Mouse (Mus musculus): ENCODE measurements at regions not wholly inside any gene's neighbourhood (a gene's known extent, or its start where the extent isn't known, plus 50 kb on each side); places are given as distances from the start of the nearest gene placed in this dataset.

DNA sequence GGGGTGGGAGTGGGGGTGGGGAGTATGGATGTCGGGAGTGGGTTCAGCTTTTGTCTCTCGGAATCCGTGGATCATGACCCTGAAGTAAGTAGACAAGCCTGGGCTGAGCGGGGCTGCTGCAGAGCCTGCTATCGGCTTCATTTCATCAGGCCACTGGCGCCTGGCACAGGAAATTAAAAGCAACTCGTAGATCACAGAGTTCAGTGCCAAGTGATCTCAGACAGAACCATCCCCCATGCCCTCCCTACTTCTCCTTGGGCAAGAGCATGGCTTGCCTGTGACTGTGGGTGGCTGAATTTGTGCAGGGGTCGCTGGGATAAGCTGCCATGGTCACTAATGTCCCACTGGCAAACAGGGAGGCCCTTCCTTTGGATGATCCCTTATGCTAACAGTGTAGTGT, 161.3 kb upstream of the Il12b start:
- TF ChIP-seq POLR2A (IDR thresholded peaks at IDR 0.05; ENCODE audit: borderline replicate concordance, extremely low read depth, insufficient read depth, insufficient read length, poor library complexity, severe bottlenecking) (no peak), CTCF (IDR thresholded peaks at IDR 0.05; ENCODE audit: borderline replicate concordance, extremely low read depth, insufficient read depth, insufficient read length) (no peak)
- no peak for DNase-seq (ENCODE audit: low read depth)

DNA sequence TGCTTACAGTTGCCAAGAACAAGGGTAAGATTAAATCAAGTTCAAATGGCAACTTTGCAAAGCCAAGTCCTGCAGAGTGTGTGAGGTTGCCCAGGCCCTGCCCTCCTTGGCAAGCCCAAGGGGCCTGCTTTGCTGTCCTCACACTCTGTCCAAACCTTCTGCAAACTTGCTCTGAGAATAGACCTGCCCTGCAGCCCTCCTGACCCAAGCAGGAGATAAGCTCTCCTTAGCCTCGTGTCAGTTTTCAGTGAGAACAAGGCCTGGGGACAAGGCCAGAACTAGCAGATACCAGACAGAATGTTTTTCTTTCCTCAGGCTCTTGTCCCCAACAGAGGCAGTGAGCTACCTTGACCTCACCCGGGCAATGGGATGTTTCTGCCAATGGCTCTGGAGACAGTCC, 156.7 kb upstream of the Il12b start:
- TF ChIP-seq CTCF (IDR thresholded peaks at IDR 0.05; ENCODE audit: borderline replicate concordance, extremely low read depth, insufficient read depth, insufficient read length) (no peak), POLR2A (IDR thresholded peaks at IDR 0.05; ENCODE audit: borderline replicate concordance, extremely low read depth, insufficient read depth, insufficient read length, poor library complexity, severe bottlenecking) (no peak)

DNA sequence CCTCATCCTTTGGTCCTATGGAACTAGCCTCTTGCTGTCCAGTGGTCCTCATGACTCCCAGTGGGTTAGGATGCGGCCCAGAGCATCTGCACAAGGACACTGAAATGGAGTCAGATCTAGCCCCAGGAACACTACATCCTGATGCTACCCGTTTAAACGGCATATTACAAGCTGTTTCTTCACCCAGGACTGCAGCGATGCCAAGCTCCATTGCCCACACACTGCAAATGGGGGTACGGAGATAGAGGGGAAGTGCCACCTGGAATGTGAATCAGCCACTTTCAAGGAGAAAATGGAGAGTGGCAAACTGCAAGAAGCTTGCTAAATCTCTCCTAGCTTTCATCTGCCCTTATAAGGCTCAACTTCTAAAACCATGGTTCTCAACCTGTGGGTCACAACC, 148.0 kb upstream of the Il12b start:
- no peak for DNase-seq (ENCODE audit: low read depth)

More for the DNA sequence above, 156.7 kb upstream of the Il12b start:
- DNase-seq (ENCODE audit: low read depth): no peak

DNA sequence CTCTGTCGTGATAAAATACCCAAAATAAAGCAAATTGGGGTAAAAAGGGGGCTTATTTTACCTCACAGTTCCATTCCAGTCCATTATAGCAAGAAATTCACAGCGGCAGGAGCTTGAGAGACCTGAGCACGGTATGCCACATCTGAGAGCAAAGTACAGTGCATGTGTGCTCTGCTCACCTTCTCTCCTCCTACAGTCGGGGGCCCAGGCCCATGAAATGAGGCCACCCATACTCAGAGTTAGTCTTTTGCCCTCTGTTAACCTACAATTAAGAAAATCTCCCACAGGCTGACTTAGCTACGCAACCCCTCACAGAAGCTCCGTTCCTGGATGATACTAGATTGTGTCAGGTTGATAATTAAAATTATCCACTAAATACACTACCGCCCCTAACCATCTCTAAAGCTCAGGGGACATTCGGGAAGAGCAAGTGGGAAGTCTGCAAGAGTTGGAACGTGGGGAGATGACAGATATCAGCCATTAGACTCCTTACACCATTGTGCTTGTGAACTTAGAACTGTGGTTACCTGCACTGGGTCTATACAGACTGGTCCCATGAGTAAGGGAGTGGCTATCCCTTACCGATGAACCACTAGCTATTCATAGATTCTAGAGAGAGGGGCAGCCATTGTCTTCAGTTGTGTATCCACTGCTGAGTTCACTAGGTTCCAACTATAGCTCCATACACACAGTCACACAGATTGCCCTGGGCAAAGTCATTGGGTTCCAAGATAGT, 139.3 kb upstream of the Il12b start:
- no peak for TF ChIP-seq POLR2A (IDR thresholded peaks at IDR 0.05; ENCODE audit: borderline replicate concordance, extremely low read depth, insufficient read depth, insufficient read length, poor library complexity, severe bottlenecking)
- no peak for TF ChIP-seq CTCF (IDR thresholded peaks at IDR 0.05; ENCODE audit: borderline replicate concordance, extremely low read depth, insufficient read depth, insufficient read length)
- DNase-seq (ENCODE audit: low read depth): no peak

More for the DNA sequence above, 148.0 kb upstream of the Il12b start:
- TF ChIP-seq CTCF (IDR thresholded peaks at IDR 0.05; ENCODE audit: borderline replicate concordance, extremely low read depth, insufficient read depth, insufficient read length) (no peak), POLR2A (IDR thresholded peaks at IDR 0.05; ENCODE audit: borderline replicate concordance, extremely low read depth, insufficient read depth, insufficient read length, poor library complexity, severe bottlenecking) (no peak)

DNA sequence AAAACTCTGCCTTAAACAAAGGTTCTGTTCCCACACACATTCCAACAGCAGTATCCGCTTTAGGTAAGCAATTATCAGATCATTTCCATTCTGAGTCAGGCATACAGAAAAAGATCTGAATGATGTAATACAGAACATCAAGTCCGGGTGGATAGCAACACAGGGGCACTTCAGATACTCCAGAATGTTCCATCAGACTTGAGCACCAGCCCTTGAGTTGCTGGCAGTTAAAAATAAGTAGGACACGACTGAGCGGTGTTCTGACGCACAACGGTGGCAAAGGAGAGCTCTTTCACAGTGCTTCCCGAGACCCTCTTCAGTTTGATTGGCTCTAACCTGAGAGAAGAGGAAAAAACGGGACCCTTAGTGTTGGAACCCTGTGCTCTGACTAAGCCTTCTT, 138.2 kb upstream of the Il12b start:
- no peak for TF ChIP-seq POLR2A (IDR thresholded peaks at IDR 0.05; ENCODE audit: borderline replicate concordance, extremely low read depth, insufficient read depth, insufficient read length, poor library complexity, severe bottlenecking)
- no peak for TF ChIP-seq CTCF (IDR thresholded peaks at IDR 0.05; ENCODE audit: borderline replicate concordance, extremely low read depth, insufficient read depth, insufficient read length)
- DNase-seq (ENCODE audit: low read depth): no peak

DNA sequence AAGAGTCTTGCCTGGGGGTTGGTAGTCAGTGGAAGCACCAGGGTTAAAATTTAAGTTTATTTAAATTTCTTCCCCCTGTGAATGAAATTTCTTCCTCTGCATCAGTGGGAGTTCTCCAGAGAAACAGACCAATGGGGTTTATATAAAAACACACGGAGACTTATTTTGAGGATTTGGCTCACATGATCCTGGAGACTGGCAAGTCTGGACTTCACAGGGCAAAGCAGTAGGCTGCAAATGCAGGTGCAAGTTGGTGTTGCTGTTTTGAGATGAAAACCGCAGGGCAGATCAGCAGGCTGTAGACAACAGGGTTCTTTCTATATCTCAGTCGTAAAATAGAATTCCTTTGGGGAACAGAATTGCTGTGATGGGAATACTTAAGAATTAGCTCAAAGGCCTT, 137.3 kb upstream of the Il12b start:
- TF ChIP-seq POLR2A (IDR thresholded peaks at IDR 0.05; ENCODE audit: borderline replicate concordance, extremely low read depth, insufficient read depth, insufficient read length, poor library complexity, severe bottlenecking): no peak
- TF ChIP-seq CTCF (IDR thresholded peaks at IDR 0.05; ENCODE audit: borderline replicate concordance, extremely low read depth, insufficient read depth, insufficient read length): no peak
- no peak for DNase-seq (ENCODE audit: low read depth)

DNA sequence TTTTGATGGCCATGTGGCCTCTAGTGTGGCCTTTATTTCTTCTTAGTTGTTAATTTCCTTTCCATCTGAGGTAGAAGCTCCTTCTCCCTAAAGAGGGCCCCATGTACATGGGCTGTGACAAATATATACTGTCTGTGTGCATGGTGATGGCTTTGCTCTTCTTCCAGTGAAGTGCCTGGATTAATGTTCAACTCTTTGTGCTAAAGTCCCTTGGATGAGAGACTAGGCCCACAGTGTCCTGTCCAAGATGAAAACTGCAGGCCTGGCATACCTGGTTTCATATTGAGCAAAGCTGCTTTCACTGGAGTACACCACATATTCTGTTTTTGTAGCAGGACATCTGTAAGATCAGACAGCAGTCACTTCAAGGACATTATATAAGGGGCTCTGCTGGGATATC, 127.6 kb upstream of the Il12b start:
- DNase-seq (ENCODE audit: low read depth): no peak
- TF ChIP-seq POLR2A (IDR thresholded peaks at IDR 0.05; ENCODE audit: borderline replicate concordance, extremely low read depth, insufficient read depth, insufficient read length, poor library complexity, severe bottlenecking): no peak
- no peak for TF ChIP-seq CTCF (IDR thresholded peaks at IDR 0.05; ENCODE audit: borderline replicate concordance, extremely low read depth, insufficient read depth, insufficient read length)

DNA sequence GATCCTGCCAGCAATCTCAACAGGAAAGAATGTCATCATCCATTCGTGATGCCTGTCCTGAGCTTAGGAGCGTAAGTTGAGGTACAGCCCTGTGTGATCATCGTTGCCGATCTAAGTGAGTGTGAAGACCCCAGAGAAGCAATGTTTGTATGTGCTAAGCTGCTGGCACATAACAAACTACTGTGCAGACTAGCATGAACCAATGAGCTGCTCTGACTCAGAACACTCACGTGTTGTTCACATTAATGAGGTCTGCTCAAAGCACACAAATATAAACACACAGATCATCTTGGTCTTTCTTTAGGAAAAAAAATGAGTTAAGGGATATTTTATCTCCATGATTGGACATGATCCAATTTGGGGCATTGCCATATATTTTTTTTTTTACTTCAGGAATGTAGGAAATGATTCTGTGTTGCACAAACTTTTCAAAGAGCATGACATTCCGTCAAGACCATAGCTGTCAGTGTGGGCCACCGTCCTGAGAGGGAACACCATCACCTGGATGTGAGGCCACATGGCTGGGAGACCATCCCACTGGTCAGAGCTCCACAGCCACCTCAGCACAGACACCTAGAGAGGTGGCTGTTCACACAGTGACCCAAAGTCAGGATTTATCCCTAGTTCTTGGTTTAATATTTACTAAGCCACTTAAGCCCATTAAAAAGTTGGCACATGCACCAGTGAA, 121.2 kb upstream of the Il12b start:
- no peak for TF ChIP-seq POLR2A (IDR thresholded peaks at IDR 0.05; ENCODE audit: borderline replicate concordance, extremely low read depth, insufficient read depth, insufficient read length, poor library complexity, severe bottlenecking)
- DNase-seq (ENCODE audit: low read depth): no peak

DNA sequence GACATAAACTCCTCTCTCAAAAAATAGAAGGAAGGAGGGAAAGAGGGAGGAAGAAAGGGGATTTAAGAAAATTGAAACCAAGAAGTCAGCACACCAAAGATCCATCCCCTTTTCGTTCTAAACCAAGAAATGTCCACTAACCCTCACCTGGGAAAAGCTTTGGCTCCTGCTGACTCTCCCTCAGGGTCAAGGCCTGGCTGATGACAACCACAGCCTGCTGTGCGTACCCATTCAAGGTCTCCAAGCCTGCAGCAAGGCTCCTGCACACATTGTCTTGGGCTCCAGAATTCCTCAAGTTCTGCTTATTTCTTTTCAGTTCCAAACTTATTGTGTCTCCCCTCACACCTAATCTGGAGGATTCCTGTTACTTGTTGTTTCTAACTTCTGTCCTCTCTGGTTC, 113.9 kb upstream of the Il12b start:
- TF ChIP-seq POLR2A (IDR thresholded peaks at IDR 0.05; ENCODE audit: borderline replicate concordance, extremely low read depth, insufficient read depth, insufficient read length, poor library complexity, severe bottlenecking): no peak
- no peak for TF ChIP-seq CTCF (IDR thresholded peaks at IDR 0.05; ENCODE audit: borderline replicate concordance, extremely low read depth, insufficient read depth, insufficient read length)
- no peak for DNase-seq (ENCODE audit: low read depth)

DNA sequence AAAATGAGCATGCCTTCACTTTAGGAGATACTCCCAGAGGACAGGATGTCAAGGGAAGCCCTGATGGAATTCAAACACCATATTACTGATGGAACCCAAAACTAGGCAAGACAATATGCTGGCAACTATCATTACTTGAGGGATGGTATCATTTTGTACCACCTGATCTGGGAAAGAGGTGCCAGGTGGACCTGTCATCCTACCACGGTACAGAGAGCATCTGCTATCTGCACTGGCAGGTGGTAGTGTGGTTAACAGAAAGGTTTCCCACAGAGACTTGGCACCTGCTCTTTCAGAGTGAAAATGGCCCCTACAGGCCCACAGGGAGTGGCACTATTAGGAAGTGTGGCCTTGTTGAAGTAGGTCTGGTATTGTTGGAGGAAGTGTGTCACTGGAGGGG, 111.0 kb upstream of the Il12b start:
- no peak for DNase-seq (ENCODE audit: low read depth)
- TF ChIP-seq CTCF (IDR thresholded peaks at IDR 0.05; ENCODE audit: borderline replicate concordance, extremely low read depth, insufficient read depth, insufficient read length): no peak
- no peak for TF ChIP-seq POLR2A (IDR thresholded peaks at IDR 0.05; ENCODE audit: borderline replicate concordance, extremely low read depth, insufficient read depth, insufficient read length, poor library complexity, severe bottlenecking)

DNA sequence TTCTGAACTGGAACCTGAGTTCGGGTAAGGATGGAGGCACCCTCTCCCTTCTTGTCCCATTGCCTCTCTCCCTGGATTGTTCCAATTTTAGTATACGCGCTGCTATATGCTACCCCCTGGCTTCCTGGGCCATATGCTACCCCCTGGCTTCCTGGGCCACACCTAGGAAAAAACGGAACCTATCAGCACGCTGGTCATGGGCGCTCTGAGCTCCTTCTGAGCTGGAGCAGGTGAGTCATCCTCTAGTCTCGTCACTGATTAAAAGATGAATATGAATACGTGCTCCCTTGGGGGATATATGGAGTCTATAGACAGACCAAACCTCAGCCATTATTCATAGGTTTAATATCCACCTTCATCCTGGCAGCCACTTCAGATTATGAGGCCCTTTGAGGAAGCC, 96.1 kb upstream of the Il12b start:
- DNase-seq (ENCODE audit: low read depth): no peak

DNA sequence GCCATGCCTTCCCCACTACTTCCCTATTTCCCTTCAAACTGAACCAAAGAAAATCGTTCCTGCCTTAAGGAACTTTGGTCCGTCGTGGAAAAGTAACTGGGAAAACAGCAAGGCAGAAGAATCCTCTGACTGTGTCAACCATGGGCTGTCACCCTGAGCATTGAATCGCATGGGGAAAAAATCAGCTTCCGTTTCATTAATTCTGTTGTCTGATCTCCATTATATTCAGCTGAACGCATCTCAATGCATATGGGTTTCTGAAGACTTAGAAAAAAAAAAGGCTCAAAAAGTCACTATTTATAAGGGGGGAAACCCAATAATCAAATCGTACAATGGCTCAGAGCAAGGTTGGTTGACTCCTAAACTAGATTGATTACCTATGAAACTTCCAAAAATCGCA, 83.8 kb upstream of the Il12b start:
- DNase-seq (ENCODE audit: low read depth): no peak
- TF ChIP-seq POLR2A (IDR thresholded peaks at IDR 0.05; ENCODE audit: borderline replicate concordance, extremely low read depth, insufficient read depth, insufficient read length, poor library complexity, severe bottlenecking) (no peak), CTCF (IDR thresholded peaks at IDR 0.05; ENCODE audit: borderline replicate concordance, extremely low read depth, insufficient read depth, insufficient read length) (no peak)

More for the DNA sequence above, 96.1 kb upstream of the Il12b start:
- TF ChIP-seq POLR2A (IDR thresholded peaks at IDR 0.05; ENCODE audit: borderline replicate concordance, extremely low read depth, insufficient read depth, insufficient read length, poor library complexity, severe bottlenecking) (no peak), CTCF (IDR thresholded peaks at IDR 0.05; ENCODE audit: borderline replicate concordance, extremely low read depth, insufficient read depth, insufficient read length) (no peak)
